Mouse (Mus musculus) small intestine, adult 2 months (tissue): ENCODE results near the gene Agbl4. TPM values are rescaled to one million over a fixed set of nuclear protein-coding genes. Genes with fewer than 3 reads are reported as not detected.

Experiments
- H3K27ac ChIP-seq: fragments of 200-500 bp; 2 replicates; pipeline ENCODE4 v1.5.1; 2012; ENCODE audit warnings: low read depth, low read length, control low read depth, inconsistent platforms; ENCODE audit not compliant: insufficient read depth
- H3K27me3 ChIP-seq: fragments of 200-500 bp; 2 replicates; pipeline ENCODE4 v1.6.1; 2012; ENCODE audit warnings: mild to moderate bottlenecking, moderate library complexity, low read length, inconsistent platforms; ENCODE audit not compliant: control insufficient read depth, insufficient read depth
- H3K36me3 ChIP-seq: fragments of 200-500 bp; 2 replicates; pipeline ENCODE4 v1.6.1; 2012; ENCODE audit warnings: mild to moderate bottlenecking, low read length, control low read depth, inconsistent platforms; ENCODE audit not compliant: control insufficient read depth, insufficient read depth
- H3K4me1 ChIP-seq: fragments of 200-500 bp; 2 replicates; pipeline ENCODE4 v1.6.1; 2012; ENCODE audit warnings: low read length, inconsistent platforms, mixed read lengths; ENCODE audit not compliant: control insufficient read depth, insufficient read depth, insufficient read length
- H3K4me3 ChIP-seq: fragments of 200-500 bp; 2 replicates; pipeline ENCODE4 v1.5.1; 2012; ENCODE audit warnings: low read depth, mild to moderate bottlenecking, control low read depth, inconsistent platforms, low read length, moderate library complexity
- CTCF ChIP-seq: fragments of 200-500 bp; IDR thresholded peaks from 2 replicates; pipeline ENCODE4 v1.5.1; 2012; ENCODE audit warnings: low read depth, mild to moderate bottlenecking, control low read depth, inconsistent platforms, low read length, moderate library complexity, mixed read lengths; ENCODE audit not compliant: insufficient replicate concordance, insufficient read length; ENCODE audit errors: extremely low read depth
- POLR2A ChIP-seq: fragments of 200-500 bp; IDR thresholded peaks from 2 replicates; pipeline ENCODE4 v1.6.1; 2012; ENCODE audit warnings: low read depth, mild to moderate bottlenecking, control low read depth, inconsistent platforms, low read length, moderate library complexity
- whole genome bisulfite sequencing: fragments of 180-500 bp; shearing (Covaris S2); methylation state at CpG from one replicate; pipeline ENCODE4 v1.1.7; 2018; 5-methylcytosine and 5-hydroxymethylcytosine counted together
- polyA plus RNA-seq: library from polyadenylated mRNA; depleted of rRNA; stranded (reverse); fragments of >200 nt; gene quantifications from 2 replicates; pipeline ENCODE4 v1.2.3, GENCODE M21; 2012; rRNA removed

The Agbl4 gene
- polyA plus RNA-seq, 1 experiment: not detected

- Histone ChIP-seq H3K27ac (no peak overlapping the region), H3K4me3 (no peak overlapping the region), H3K4me1 (no peaks in the 10 kb centered on the region), H3K36me3 (no peaks in the 10 kb centered on the region), H3K27me3 (no peaks in the 10 kb centered on the region)
- WGBS: 53% methylated on average over 5 of the region's 5 CpGs
- TF ChIP-seq CTCF (no peak), POLR2A (no peak)
Measured at GRCm38 (mm10) chr4:111691057-111691543, 1293.6 kb downstream of the Agbl4 start.

DNA sequence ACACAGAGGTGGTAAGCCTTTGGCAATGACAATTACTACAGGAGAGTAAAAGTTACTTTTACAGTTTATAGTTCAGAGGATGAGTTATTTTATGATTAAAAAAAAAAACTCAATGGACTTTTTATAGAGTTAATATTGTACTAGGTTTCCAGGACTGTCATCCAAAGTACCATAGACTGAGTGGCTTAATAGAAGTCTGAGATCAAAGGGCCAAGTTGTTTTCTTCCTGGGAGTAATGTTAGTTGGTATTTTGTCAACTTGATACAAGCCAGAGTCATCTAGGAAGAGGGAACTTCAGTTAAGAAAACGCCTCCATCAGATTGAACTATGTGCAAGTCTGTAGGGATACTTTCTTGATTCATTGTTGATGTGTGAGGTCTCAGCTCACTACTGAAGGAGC, 1303.9 kb downstream of the Agbl4 start:
- no peaks in the 10 kb centered on the region for H3K4me1 ChIP-seq
- H3K36me3 ChIP-seq: no peaks in the 10 kb centered on the region
- H3K4me3 ChIP-seq: no peak overlapping the region
- no peaks in the 10 kb centered on the region for H3K27me3 ChIP-seq
- WGBS: 58% methylated on average over 1 of the region's 1 CpGs
- no peak overlapping the region for H3K27ac ChIP-seq
- TF ChIP-seq CTCF: no peak
- no peak for TF ChIP-seq POLR2A

DNA sequence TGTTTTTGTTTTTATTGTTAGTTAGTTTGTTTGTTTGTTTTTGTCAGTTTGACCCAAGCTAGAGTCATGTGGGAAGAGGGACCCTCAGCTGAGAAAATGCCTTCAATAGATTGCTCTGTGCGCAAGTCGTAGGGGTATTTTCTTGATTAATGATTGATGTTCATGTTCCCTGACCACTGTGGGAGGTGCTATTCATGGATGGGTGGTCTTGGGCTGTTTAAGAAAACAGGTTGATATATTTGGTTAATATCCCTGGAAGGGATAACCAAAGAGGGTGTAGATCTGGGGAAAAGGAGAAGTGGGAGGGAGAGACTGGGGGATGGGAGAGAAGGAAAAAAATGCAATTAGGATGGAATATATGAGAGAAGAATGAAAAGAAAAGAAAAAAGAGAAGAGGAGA, 1306.7 kb downstream of the Agbl4 start:
- WGBS: 83% methylated on average over 2 of the region's 2 CpGs
- Histone ChIP-seq H3K27ac (no peak overlapping the region), H3K4me1 (no peaks in the 10 kb centered on the region), H3K4me3 (no peak overlapping the region), H3K36me3 (no peaks in the 10 kb centered on the region), H3K27me3 (no peaks in the 10 kb centered on the region)
- TF ChIP-seq POLR2A: no peak
- TF ChIP-seq CTCF: no peak

DNA sequence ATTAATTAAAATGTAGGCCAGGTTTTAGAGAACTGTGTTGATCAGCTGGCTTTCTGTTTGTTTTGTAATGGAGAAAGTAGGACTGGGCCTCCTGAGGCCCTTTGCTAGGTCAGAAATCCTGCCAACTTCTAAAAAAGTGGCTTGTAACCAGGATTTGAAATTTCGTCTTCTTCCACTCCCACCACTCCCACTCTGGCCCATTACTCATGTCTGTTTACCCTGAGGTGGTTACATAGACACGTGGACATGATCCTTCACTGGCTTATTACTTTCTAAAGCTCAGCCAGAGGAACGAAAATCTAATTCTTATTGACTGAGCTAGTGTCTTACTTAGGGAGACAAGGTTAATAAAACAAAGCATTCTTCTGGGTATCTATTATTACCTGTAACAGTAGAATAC, 1307.5 kb downstream of the Agbl4 start:
- TF ChIP-seq CTCF (no peak), POLR2A (no peak)
- Histone ChIP-seq H3K27me3 (no peaks in the 10 kb centered on the region), H3K27ac (no peak overlapping the region), H3K4me1 (no peaks in the 10 kb centered on the region), H3K36me3 (no peaks in the 10 kb centered on the region), H3K4me3 (no peak overlapping the region)
- WGBS: 49% methylated on average over 3 of the region's 3 CpGs

Other genes with a start within 250 kb of the Agbl4 start
- 0.27 and 0.94 TPM in 2 replicates for gene Elavl4, start 45.8 kb upstream of the Agbl4 start, polyA plus RNA-seq